Mouse (Mus musculus) lung, embryonic 15.5 days (tissue): ENCODE measurements around the gene Calhm4. TPM values are rescaled to one million over a fixed set of nuclear protein-coding genes. Genes with fewer than 3 reads are reported as not detected.
"Not testable (repeated sequence)": the region's sequence is repeated elsewhere in the genome, so short reads cannot be mapped to it uniquely, and the experiment has no call there.

ENCODE experiments used
- ATAC-seq: fragments of 200-750 bp; cut with Nextera tagmentation; 2 replicates; pipeline ENCODE4 v1.8.0; 2017; ENCODE audit warnings: moderate number of reproducible peaks, borderline replicate concordance; ENCODE audit not compliant: low FRiP score, low TSS enrichment; ENCODE audit errors: extremely low read depth
- H3K27ac ChIP-seq: fragments of 300-500 bp; sonication (generic); 2 replicates; pipeline ENCODE4 v1.5.1; 2015; ENCODE audit warnings: moderate library complexity, mild to moderate bottlenecking, inconsistent platforms
- H3K27me3 ChIP-seq: fragments of 300-500 bp; sonication (generic); 2 replicates; pipeline ENCODE4 v1.6.1; 2015; ENCODE audit warnings: inconsistent platforms
- H3K36me3 ChIP-seq: fragments of 300-500 bp; sonication (generic); 2 replicates; pipeline ENCODE4 v1.6.1; 2015; ENCODE audit warnings: inconsistent platforms
- H3K4me1 ChIP-seq: fragments of 300-500 bp; sonication (generic); 2 replicates; pipeline ENCODE4 v1.6.1; 2015; ENCODE audit warnings: inconsistent platforms
- H3K4me2 ChIP-seq: fragments of 300-500 bp; sonication (generic); 2 replicates; pipeline ENCODE4 v1.6.1; 2015; ENCODE audit warnings: inconsistent platforms, mild to moderate bottlenecking, moderate library complexity
- H3K4me3 ChIP-seq: fragments of 300-500 bp; sonication (generic); 2 replicates; pipeline ENCODE4 v1.5.1; 2015; ENCODE audit warnings: mild to moderate bottlenecking, inconsistent platforms
- H3K9ac ChIP-seq: fragments of 300-500 bp; sonication (generic); 2 replicates; pipeline ENCODE4 v1.6.1; 2015; ENCODE audit warnings: inconsistent platforms
- H3K9me3 ChIP-seq: fragments of 300-500 bp; sonication (generic); 2 replicates; pipeline ENCODE4 v1.6.1; 2016; ENCODE audit warnings: inconsistent platforms
- WGBS: fragments of 180-500 bp; shearing (Covaris S2); methylation state at CpG from one replicate; pipeline ENCODE4 v1.1.7; 2015; 5-methylcytosine and 5-hydroxymethylcytosine counted together
- polyA plus RNA-seq: library from polyadenylated mRNA; unstranded; fragments of >200 nt; fragmentation: Nextera tagmentation; extraction: Ambion mirVana; gene quantifications from 2 replicates; pipeline ENCODE4 v1.2.1, GENCODE M21; 2015

Calhm4 gene
- polyA plus RNA-seq, 1 experiment from 2014 or later = not detected

DNA sequence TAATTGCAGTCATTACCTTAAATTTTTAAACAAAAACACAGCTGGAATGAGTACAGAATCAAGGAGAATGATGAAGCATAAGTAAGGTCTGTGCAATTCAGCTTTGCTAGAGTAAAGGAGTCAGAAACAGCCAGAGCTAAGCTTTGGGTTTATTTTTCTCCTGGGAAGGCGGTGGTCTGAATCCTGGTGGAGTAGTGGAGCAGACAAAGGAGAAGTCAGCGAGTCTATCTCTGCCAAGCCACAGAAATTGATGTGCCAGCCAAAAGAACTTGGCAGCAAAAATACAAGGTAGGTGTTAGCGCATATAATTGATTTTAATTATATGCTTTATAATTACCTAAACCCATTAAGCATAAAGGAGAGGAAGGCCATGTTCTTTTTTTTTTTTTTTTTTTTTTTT, 6.7 kb downstream of the Calhm4 start, which contains the start of gene Trappc3l:
TSS of gene Trappc3l (plus strand) at position 197 of the 400 bp plus-strand sequence.
- ATAC-seq = no peak
- Histone ChIP-seq H3K4me3 (no peak within 1 kb of the TSS), H3K27ac (no peak within 1 kb of the TSS), H3K9me3 (no peaks in the 10 kb centered on the region), H3K9ac (no peak within 1 kb of the TSS), H3K4me2 (no peak within 1 kb of the TSS), H3K4me1 (no peaks in the 10 kb centered on the region), H3K36me3 (no peaks in the 10 kb centered on the region), H3K27me3 (no peaks in the 10 kb centered on the region)
- WGBS = 85% methylated on average over 3 of the region's 3 CpGs

DNA sequence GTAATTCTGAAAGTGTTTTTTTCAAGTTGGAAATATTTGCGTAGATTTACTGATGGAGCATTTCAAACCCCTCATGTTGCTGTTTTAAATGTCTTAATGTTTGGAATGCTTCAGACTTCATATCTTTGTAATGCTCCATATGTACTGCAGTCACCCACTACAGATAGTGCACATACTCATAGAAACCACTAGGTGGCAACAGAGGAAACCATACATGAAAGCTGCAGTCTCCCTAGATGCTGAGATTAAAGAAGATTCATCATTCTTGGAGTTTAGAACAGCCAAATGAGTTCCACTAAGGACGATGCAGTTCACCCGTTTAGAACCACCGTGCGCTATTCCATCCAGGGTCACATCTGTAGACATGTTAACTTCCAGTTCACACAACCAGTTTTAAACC, 7.5 kb downstream of the Calhm4 start:
- Histone ChIP-seq H3K27me3 (no peaks in the 10 kb centered on the region), H3K9me3 (no peaks in the 10 kb centered on the region), H3K9ac (no peak overlapping the region)

GRCm38 (mm10) chr10:34033630-34034305, 10.3 kb downstream of the Calhm4 start:
- Histone ChIP-seq H3K4me2 (peak overlapping the region; percentile 48), H3K27me3 (no peaks in the 10 kb centered on the region), H3K9ac (no peak overlapping the region), H3K27ac (no peak overlapping the region), H3K36me3 (no peaks in the 10 kb centered on the region), H3K4me3 (no peak overlapping the region), H3K9me3 (no peaks in the 10 kb centered on the region), H3K4me1 (no peaks in the 10 kb centered on the region)
- 15% methylated on average over 22 of the region's 22 CpGs for WGBS
- ATAC-seq = peak; percentile 82; the same call in 1 of the 2 replicates

More for the DNA sequence above, 7.5 kb downstream of the Calhm4 start:
- Histone ChIP-seq H3K4me1 (no peaks in the 10 kb centered on the region), H3K27ac (no peak overlapping the region), H3K36me3 (no peaks in the 10 kb centered on the region), H3K4me3 (no peak overlapping the region), H3K4me2 (no peak overlapping the region)
- peak; percentile 70 for ATAC-seq
- 11% methylated on average over 5 of the region's 5 CpGs for WGBS

DNA sequence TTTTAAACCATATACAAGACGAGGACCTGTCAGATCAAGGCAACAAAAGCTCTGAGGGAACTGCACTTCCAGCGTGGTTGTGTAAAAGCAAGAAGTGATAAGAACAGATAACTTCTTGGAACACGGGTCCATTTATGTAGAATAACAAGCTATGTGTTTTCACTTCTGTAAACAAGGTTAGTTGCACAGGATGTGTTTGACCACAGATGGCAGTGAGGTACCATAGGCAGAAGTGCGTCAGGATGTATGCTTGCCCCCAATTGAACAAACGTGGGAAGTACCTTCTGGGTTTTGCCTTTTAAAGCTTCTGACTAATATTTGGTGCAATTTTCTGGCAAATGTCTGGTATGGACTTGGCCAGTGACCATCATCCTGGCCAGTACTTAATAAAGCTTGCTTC, 13.8 kb downstream of the Calhm4 start:
- H3K4me2 ChIP-seq = no peak overlapping the region
- H3K27ac ChIP-seq = no peak overlapping the region
- H3K4me1 ChIP-seq = no peaks in the 10 kb centered on the region
- 53% methylated on average over 5 of the region's 5 CpGs for WGBS
- no peaks in the 10 kb centered on the region for H3K9me3 ChIP-seq
- H3K4me3 ChIP-seq = no peak overlapping the region
- no peaks in the 10 kb centered on the region for H3K36me3 ChIP-seq
- no peaks in the 10 kb centered on the region for H3K27me3 ChIP-seq
- ATAC-seq = no peak
- no peak overlapping the region for H3K9ac ChIP-seq

DNA sequence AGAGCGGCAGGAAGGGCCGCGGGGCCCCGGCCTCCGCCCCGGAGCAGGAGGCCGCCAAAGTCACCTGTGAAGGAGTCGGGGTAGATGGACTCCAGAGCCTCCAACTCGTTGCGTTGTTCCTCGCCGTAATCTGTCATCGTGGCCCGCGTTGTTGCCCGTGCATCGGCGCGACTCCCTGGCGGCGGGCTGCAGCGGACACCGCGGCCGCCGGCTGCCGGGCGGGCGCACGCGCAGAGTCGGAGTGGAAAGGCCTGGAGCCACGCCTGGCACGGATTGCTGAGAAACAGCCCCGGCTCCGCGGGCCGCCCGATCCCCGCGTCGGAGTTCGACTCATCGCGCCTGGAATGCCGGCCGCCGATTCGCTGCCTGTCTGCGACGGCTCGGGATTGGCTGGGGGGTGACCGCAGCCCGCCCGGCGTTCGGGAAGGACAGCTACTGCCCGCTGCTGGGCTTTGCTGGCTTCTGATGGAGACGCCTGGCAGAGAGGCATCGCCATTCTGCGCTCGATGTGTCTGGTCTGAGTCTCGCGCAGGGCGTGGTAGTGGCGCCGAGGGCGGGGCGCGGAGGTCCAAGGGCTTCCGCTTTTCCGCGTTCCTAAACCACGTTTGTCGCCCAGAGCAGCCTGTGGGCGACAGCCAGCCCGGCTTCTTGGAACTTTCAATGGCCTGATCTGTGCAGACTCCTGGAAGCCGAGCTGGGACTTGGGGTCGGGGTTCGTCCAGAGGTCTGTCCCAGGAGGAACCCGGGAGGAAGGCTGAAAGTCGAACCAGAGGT, 24.6 kb downstream of the Calhm4 start, which contains the start of gene Rwdd1:
TSS of gene Rwdd1 (minus strand) at position 323 of the 774 bp plus-strand sequence.
- H3K36me3 ChIP-seq = no peaks in the 10 kb centered on the region
- peak within 1 kb of the TSS; percentile 64 for H3K9ac ChIP-seq
- H3K27ac ChIP-seq = peak within 1 kb of the TSS; percentile 93
- H3K4me2 ChIP-seq = peak within 1 kb of the TSS; percentile 60
- under 1% methylated on average over 82 of the region's 82 CpGs for WGBS
- no peaks in the 10 kb centered on the region for H3K27me3 ChIP-seq
- H3K4me3 ChIP-seq = peak within 1 kb of the TSS; percentile 74
- peak; percentile 100 for ATAC-seq
- peaks cover 12% of the 10 kb centered on the region for H3K4me1 ChIP-seq
- no peaks in the 10 kb centered on the region for H3K9me3 ChIP-seq

DNA sequence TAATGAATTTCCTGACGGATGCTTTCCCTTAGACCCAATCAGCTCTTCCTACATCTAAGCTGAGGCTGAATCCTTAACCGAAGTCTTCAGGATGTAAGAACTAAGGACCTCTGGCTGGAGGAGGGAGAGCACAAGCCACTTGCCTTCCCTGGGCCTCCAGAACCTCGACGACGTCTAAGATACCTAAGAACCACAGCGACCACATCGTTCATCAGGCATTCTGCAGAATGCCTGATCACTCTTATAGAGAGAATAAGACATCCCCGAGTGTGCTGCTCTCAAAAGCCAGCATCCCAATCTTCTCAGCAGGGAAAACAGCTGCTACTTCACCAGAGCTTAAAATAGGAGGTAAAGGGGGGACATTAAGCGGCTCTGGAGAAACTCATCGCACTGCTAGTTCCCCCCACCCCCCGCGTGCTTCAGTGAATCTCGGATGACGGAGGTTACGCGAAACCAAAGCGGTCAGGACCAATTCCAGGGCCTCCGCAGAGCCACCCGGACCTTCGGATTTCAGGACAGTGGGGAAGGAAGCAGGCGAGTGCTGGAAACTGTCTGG, 25.3 kb downstream of the Calhm4 start:
- peak overlapping the region; percentile 93 for H3K27ac ChIP-seq
- under 1% methylated on average over 21 of the region's 21 CpGs for WGBS
- peak overlapping the region; percentile 60 for H3K4me2 ChIP-seq
- H3K9ac ChIP-seq = peak overlapping the region; percentile 64
- H3K9me3 ChIP-seq = no peaks in the 10 kb centered on the region
- H3K4me1 ChIP-seq = peaks cover 12% of the 10 kb centered on the region
- no peaks in the 10 kb centered on the region for H3K27me3 ChIP-seq
- H3K36me3 ChIP-seq = no peaks in the 10 kb centered on the region
- H3K4me3 ChIP-seq = peak overlapping the region; percentile 74
- ATAC-seq = no peak

- H3K4me2 ChIP-seq = no peak overlapping the region
- no peak for ATAC-seq
- H3K4me1 ChIP-seq = peaks cover 6% of the 10 kb centered on the region
- H3K27me3 ChIP-seq = no peaks in the 10 kb centered on the region
- no peak overlapping the region for H3K9ac ChIP-seq
- 89% methylated on average over 2 of the region's 2 CpGs for WGBS
- H3K9me3 ChIP-seq = no peaks in the 10 kb centered on the region
- H3K4me3 ChIP-seq = no peak overlapping the region
- no peak overlapping the region for H3K27ac ChIP-seq
- peaks cover 10% of the 10 kb centered on the region for H3K36me3 ChIP-seq
Observed at GRCm38 (mm10) chr10:34013241-34013640, 30.9 kb downstream of the Calhm4 start.

- ATAC-seq = no peak
- WGBS = 86% methylated on average over 4 of the region's 4 CpGs
Observed at GRCm38 (mm10) chr10:34012581-34012980, 31.5 kb downstream of the Calhm4 start.

DNA sequence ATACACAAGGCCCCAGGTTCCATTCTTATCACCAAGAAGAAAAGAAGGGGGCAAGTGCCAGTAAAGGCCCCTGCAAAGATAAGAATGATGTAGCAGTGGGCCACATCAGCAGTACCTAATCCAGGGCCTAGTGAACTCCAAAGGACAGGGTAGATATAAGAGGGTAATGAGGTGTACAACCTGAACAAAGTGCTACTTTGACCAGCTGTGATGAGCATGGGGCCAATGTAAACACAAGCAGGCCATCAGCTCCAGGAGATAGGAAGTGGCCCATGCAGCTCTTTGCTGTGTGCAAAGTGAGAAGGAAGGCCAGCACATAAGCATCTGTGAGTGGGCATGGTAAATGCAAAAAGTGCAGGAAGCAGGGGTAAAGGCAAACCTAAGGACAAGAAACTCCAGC, 45.7 kb downstream of the Calhm4 start:
- no peaks in the 10 kb centered on the region for H3K27me3 ChIP-seq
- no peak overlapping the region for H3K4me2 ChIP-seq
- no peak for ATAC-seq
- peaks cover 62% of the 10 kb centered on the region for H3K36me3 ChIP-seq
- no peaks in the 10 kb centered on the region for H3K9me3 ChIP-seq
- no peak overlapping the region for H3K27ac ChIP-seq
- no peaks in the 10 kb centered on the region for H3K4me1 ChIP-seq
- no peak overlapping the region for H3K4me3 ChIP-seq
- H3K9ac ChIP-seq = no peak overlapping the region

More at GRCm38 (mm10) chr10:34012581-34012980, 31.5 kb downstream of the Calhm4 start:
- H3K9me3 ChIP-seq = no peaks in the 10 kb centered on the region
- no peak overlapping the region for H3K9ac ChIP-seq
- H3K4me1 ChIP-seq = no peaks in the 10 kb centered on the region
- H3K36me3 ChIP-seq = peaks cover 14% of the 10 kb centered on the region
- no peak overlapping the region for H3K4me3 ChIP-seq
- H3K4me2 ChIP-seq = no peak overlapping the region
- no peak overlapping the region for H3K27ac ChIP-seq
- no peaks in the 10 kb centered on the region for H3K27me3 ChIP-seq

DNA sequence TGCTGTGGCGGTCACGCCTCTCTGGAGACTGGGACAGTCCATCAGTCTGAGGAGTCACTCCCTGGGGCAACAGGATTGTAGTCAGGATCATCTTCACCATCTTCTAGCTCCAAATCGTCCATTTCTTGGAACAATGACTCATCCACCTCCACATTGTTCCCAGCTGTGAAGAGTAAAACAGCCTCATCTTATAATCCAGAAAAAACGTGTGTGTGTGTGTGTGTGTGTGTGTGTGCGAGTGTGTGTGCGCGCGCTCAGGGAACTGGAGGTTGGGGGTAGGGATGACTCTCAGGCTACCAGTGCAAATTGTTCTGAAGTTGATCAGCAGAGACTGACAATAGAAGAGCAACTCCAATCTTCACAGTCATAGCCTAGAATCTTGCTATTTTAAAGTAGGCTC, 47.4 kb downstream of the Calhm4 start:
- WGBS = 89% methylated on average over 6 of the region's 8 CpGs
- H3K4me1 ChIP-seq = not testable (repeated sequence)
- H3K36me3 ChIP-seq = peaks cover 53% of the 10 kb centered on the region

More for the DNA sequence above, 47.4 kb downstream of the Calhm4 start:
- not testable (repeated sequence) for ATAC-seq, H3K27ac ChIP-seq, H3K9ac ChIP-seq, H3K27me3 ChIP-seq, H3K4me2 ChIP-seq, H3K9me3 ChIP-seq, H3K4me3 ChIP-seq
